Mouse (Mus musculus) hematopoietic multipotent progenitor cell, adult 10-12 weeks (in vitro differentiated cells): Measurements from ENCODE around the gene Cyren. TPM values are rescaled to one million over a fixed set of nuclear protein-coding genes. Genes with fewer than 3 reads are reported as not detected.

Experiments used
- polyA plus RNA-seq: library from polyadenylated mRNA; stranded (reverse); fragments of >175 nt; gene quantifications from 2 replicates; pipeline ENCODE4 v1.2.3, GENCODE M21; 2012; ENCODE audit warnings: low replicate concordance

Cyren gene
- polyA plus RNA-seq = 7.5 and 9.8 TPM in 2 replicates

GRCm38 (mm10) chr6:34877509-34878321 lies at the start of gene Cyren:
TSS of gene Cyren (minus strand) at chr6:34878060.

GRCm38 (mm10) chr6:34919956-34920355 lies 42.1 kb upstream of the Cyren start, which contains the start of gene Stra8:
TSS of gene Stra8 (plus strand) at chr6:34920163.

GRCm38 (mm10) chr6:34910371-34911219 lies 32.7 kb upstream of the Cyren start, which contains the start of gene Wdr91:
TSS of gene Wdr91 (minus strand) at chr6:34910876.

GRCm38 (mm10) chr6:34862791-34863403 lies 15.0 kb downstream of the Cyren start, which contains the start of gene Tmem140:
TSS of gene Tmem140 (plus strand) at chr6:34863146.

Other genes starting within 250 kb of the Cyren start
- 1.1 and 3.7 TPM in 2 replicates for gene Agbl3, start 97.6 kb downstream of the Cyren start, polyA plus RNA-seq
- 1.9 and 4.8 TPM in 2 replicates for gene Tmem140, start 14.9 kb downstream of the Cyren start, polyA plus RNA-seq
- gene Wdr91, start 32.8 kb upstream of the Cyren start, polyA plus RNA-seq = 23.8 and 26.6 TPM in 2 replicates
- gene Stra8, start 42.1 kb upstream of the Cyren start, polyA plus RNA-seq = 0.10 TPM in 1 of 2 replicates, not detected in the other
- 0.22 and 0.35 TPM in 2 replicates for gene Slc23a4, start 110.3 kb upstream of the Cyren start, polyA plus RNA-seq